Mouse (Mus musculus) megakaryocyte, embryonic 14.5 days (primary cell): ENCODE results near the gene Tnni1. TPM values are rescaled to one million over a fixed set of nuclear protein-coding genes. Genes with fewer than 3 reads are reported as not detected.
A peak's percentile ranks its signal among the peaks of the same experiment; 100 is the strongest.

Experiments used
- H3K27me3 ChIP-seq: replicated peaks from 2 replicates; pipeline ENCODE3; 2012; ENCODE audit warnings: inconsistent platforms
- H3K36me3 ChIP-seq: replicated peaks from 2 replicates; pipeline ENCODE3; 2012; ENCODE audit warnings: low read length, inconsistent platforms, mixed read lengths
- H3K4me1 ChIP-seq: 2 replicates; pipeline ENCODE4 v1.6.1; 2012; ENCODE audit warnings: inconsistent platforms
- H3K4me3 ChIP-seq: replicated peaks from 2 replicates; pipeline ENCODE3; 2012; ENCODE audit warnings: moderate library complexity, mild to moderate bottlenecking, inconsistent platforms
- H3K9me3 ChIP-seq: 2 replicates; pipeline ENCODE4 v1.6.1; 2012; ENCODE audit warnings: inconsistent platforms
- FLI1 ChIP-seq: IDR thresholded peaks from 2 replicates; pipeline ENCODE4 v1.6.1; 2012; ENCODE audit warnings: low read length, inconsistent platforms, mixed read lengths
- GATA1 ChIP-seq: IDR thresholded peaks from 3 replicates; pipeline ENCODE4 v1.6.1; 2012; ENCODE audit warnings: mixed read lengths, low read length, inconsistent platforms, borderline replicate concordance
- polyA plus RNA-seq: library from polyadenylated mRNA; stranded (reverse); fragments of >175 nt; gene quantifications from 2 replicates; pipeline ENCODE4 v1.2.3, GENCODE M21; 2012; ENCODE audit warnings: low replicate concordance; ENCODE audit not compliant: insufficient read depth

Tnni1 gene
- polyA plus RNA-seq, 1 experiment = 0.82 TPM

GRCm38 (mm10) chr1:135839065-135839464, 59.8 kb downstream of the Tnni1 start:
- TF ChIP-seq GATA1 = no peak
- Histone ChIP-seq H3K4me3 (no peak overlapping the region), H3K36me3 (no peaks in the 10 kb centered on the region), H3K27me3 (peaks cover 76% of the 10 kb centered on the region), H3K4me1 (peaks cover 38% of the 10 kb centered on the region), H3K9me3 (no peaks in the 10 kb centered on the region)

GRCm38 (mm10) chr1:135840675-135841395, 61.6 kb downstream of the Tnni1 start:
- Histone ChIP-seq H3K4me3 (no peak overlapping the region), H3K27me3 (peaks cover 67% of the 10 kb centered on the region), H3K36me3 (no peaks in the 10 kb centered on the region), H3K4me1 (peaks cover 50% of the 10 kb centered on the region), H3K9me3 (no peaks in the 10 kb centered on the region)
- TF ChIP-seq GATA1 (no peak), FLI1 (no peak)

GRCm38 (mm10) chr1:135843519-135844262, 64.5 kb downstream of the Tnni1 start:
- Histone ChIP-seq H3K4me1 (peaks cover 70% of the 10 kb centered on the region), H3K36me3 (no peaks in the 10 kb centered on the region), H3K4me3 (no peak overlapping the region), H3K9me3 (no peaks in the 10 kb centered on the region), H3K27me3 (peaks cover 56% of the 10 kb centered on the region)
- TF ChIP-seq FLI1 (no peak), GATA1 (no peak)

GRCm38 (mm10) chr1:135844481-135844880, 65.2 kb downstream of the Tnni1 start:
- TF ChIP-seq GATA1 (no peak), FLI1 (no peak)
- no peaks in the 10 kb centered on the region for H3K9me3 ChIP-seq
- no peaks in the 10 kb centered on the region for H3K36me3 ChIP-seq
- peaks cover 60% of the 10 kb centered on the region for H3K27me3 ChIP-seq
- H3K4me1 ChIP-seq = peaks cover 70% of the 10 kb centered on the region
- peak overlapping the region; percentile 52 for H3K4me3 ChIP-seq

GRCm38 (mm10) chr1:135846632-135847031, 67.4 kb downstream of the Tnni1 start:
- peaks cover 64% of the 10 kb centered on the region for H3K4me1 ChIP-seq
- H3K36me3 ChIP-seq = no peaks in the 10 kb centered on the region
- H3K9me3 ChIP-seq = no peaks in the 10 kb centered on the region
- peaks cover 60% of the 10 kb centered on the region for H3K27me3 ChIP-seq
- peak overlapping the region; percentile 29 for H3K4me3 ChIP-seq
- TF ChIP-seq GATA1 (no peak), FLI1 (no peak)

- Histone ChIP-seq H3K9me3 (no peaks in the 10 kb centered on the region), H3K36me3 (no peaks in the 10 kb centered on the region), H3K4me1 (peaks cover 64% of the 10 kb centered on the region), H3K27me3 (peaks cover 64% of the 10 kb centered on the region), H3K4me3 (peak overlapping the region; percentile 40)
- TF ChIP-seq FLI1 = no peak
- TF ChIP-seq GATA1 = no peak
Observed at GRCm38 (mm10) chr1:135847139-135847562, 67.9 kb downstream of the Tnni1 start.

- Histone ChIP-seq H3K9me3 (no peaks in the 10 kb centered on the region), H3K36me3 (no peaks in the 10 kb centered on the region), H3K4me1 (peaks cover 66% of the 10 kb centered on the region), H3K4me3 (peak overlapping the region; percentile 15), H3K27me3 (peaks cover 67% of the 10 kb centered on the region)
- TF ChIP-seq GATA1 (no peak), FLI1 (no peak)
Observed at GRCm38 (mm10) chr1:135847611-135848351, 68.5 kb downstream of the Tnni1 start.

- Histone ChIP-seq H3K9me3 (no peaks in the 10 kb centered on the region), H3K4me3 (no peak overlapping the region), H3K27me3 (peaks cover 68% of the 10 kb centered on the region), H3K36me3 (no peaks in the 10 kb centered on the region), H3K4me1 (peaks cover 42% of the 10 kb centered on the region)
- TF ChIP-seq FLI1 = no peak
- TF ChIP-seq GATA1 = no peak
Observed at GRCm38 (mm10) chr1:135850722-135851512, 71.7 kb downstream of the Tnni1 start.

GRCm38 (mm10) chr1:135852044-135852756, 73.0 kb downstream of the Tnni1 start:
- TF ChIP-seq FLI1 (no peak), GATA1 (no peak)
- H3K27me3 ChIP-seq = peaks cover 76% of the 10 kb centered on the region
- H3K9me3 ChIP-seq = no peaks in the 10 kb centered on the region
- no peaks in the 10 kb centered on the region for H3K36me3 ChIP-seq
- no peak overlapping the region for H3K4me3 ChIP-seq
- H3K4me1 ChIP-seq = peaks cover 29% of the 10 kb centered on the region
